Mouse (Mus musculus) forebrain, embryonic 11.5 days (tissue): ENCODE measurements around the gene Rsad2. TPM values are rescaled to one million over a fixed set of nuclear protein-coding genes. Genes with fewer than 3 reads are reported as not detected.
A peak's percentile ranks its signal among the peaks of the same experiment; 100 is the strongest.

Experiments used
- ATAC-seq: fragments of 200-750 bp; cut with Nextera tagmentation; replicated peaks from 2 replicates; pipeline ENCODE4 v1.8.0; 2017; ENCODE audit warnings: moderate TSS enrichment; ENCODE audit not compliant: low FRiP score
- DNase-seq: peaks from one replicate; pipeline ENCODE4 v3.0.0-alpha.2; 2017; ENCODE audit warnings: low spot score
- H3K27ac ChIP-seq: fragments of 300-500 bp; sonication (generic); 2 replicates; pipeline ENCODE4 v1.5.1; 2014; ENCODE audit warnings: low read depth, low read length
- H3K27me3 ChIP-seq: fragments of 300-500 bp; sonication (generic); 2 replicates; pipeline ENCODE4 v1.6.1; 2014; ENCODE audit warnings: mild to moderate bottlenecking, low read length, mixed read lengths; ENCODE audit not compliant: control insufficient read depth, insufficient read depth
- H3K36me3 ChIP-seq: fragments of 300-500 bp; sonication (generic); 2 replicates; pipeline ENCODE4 v1.6.1; 2014; ENCODE audit warnings: mild to moderate bottlenecking, low read length, moderate library complexity, mixed read lengths; ENCODE audit not compliant: control insufficient read depth, insufficient read depth
- H3K4me1 ChIP-seq: fragments of 300-500 bp; sonication (generic); replicated peaks from 2 replicates; pipeline ENCODE4 v1.6.1; 2014; ENCODE audit warnings: low read length, mixed read lengths; ENCODE audit not compliant: control insufficient read depth, insufficient read depth
- H3K4me2 ChIP-seq: fragments of 300-500 bp; sonication (generic); 2 replicates; pipeline ENCODE4 v1.6.1; 2014; ENCODE audit warnings: low read depth, mild to moderate bottlenecking, low read length, moderate library complexity, mixed read lengths; ENCODE audit not compliant: severe bottlenecking
- H3K4me3 ChIP-seq: fragments of 300-500 bp; sonication (generic); 2 replicates; pipeline ENCODE4 v1.5.1; 2014; ENCODE audit warnings: low read depth, low read length
- H3K9ac ChIP-seq: fragments of 300-500 bp; sonication (generic); 2 replicates; pipeline ENCODE4 v1.6.1; 2014; ENCODE audit warnings: low read length
- H3K9me3 ChIP-seq: fragments of 300-500 bp; sonication (generic); 2 replicates; pipeline ENCODE4 v1.6.1; 2016; ENCODE audit warnings: low read length, mixed read lengths; ENCODE audit not compliant: control insufficient read depth
- WGBS: fragments of 180-500 bp; shearing (Covaris S2); extraction: QIAGEN DNeasy Blood & Tissue Kit; methylation state at CpG from one replicate; pipeline ENCODE4 v1.1.7; 2014; 5-methylcytosine and 5-hydroxymethylcytosine counted together
- polyA plus RNA-seq: library from polyadenylated mRNA; unstranded; fragments of >200 nt; fragmentation: Nextera tagmentation; extraction: Ambion mirVana; gene quantifications from 2 replicates; pipeline ENCODE4 v1.2.1, GENCODE M21; 2014

The Rsad2 gene
- polyA plus RNA-seq, 1 experiment from 2014 or later, result 0.11 TPM

DNA sequence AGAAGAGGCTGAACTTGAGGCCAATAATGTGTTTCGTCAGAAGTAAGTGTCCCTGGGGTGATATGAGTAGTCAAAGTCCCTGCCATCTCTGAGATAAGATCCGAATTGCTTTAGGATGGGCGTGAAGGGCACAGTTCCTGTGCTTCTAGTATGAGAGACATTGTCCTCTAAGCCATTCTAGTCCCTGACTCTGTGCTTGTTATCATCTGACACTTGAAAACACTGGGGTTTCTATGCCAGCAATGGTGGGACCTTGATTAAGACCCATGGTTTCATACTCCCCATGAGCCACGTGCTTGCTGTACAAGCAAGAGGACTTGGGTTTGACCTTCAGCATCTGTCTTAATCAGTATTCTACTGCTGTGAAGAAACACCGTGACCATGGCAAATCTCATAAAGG is 20.9 kb upstream of the Rsad2 start:
- DNase-seq (no peak), ATAC-seq (no peak)
- Histone ChIP-seq H3K4me2 (no peak overlapping the region), H3K4me1 (no peaks in the 10 kb centered on the region), H3K4me3 (no peak overlapping the region), H3K9ac (no peak overlapping the region), H3K36me3 (no peaks in the 10 kb centered on the region), H3K9me3 (no peaks in the 10 kb centered on the region), H3K27me3 (no peaks in the 10 kb centered on the region), H3K27ac (no peak overlapping the region)
- 85% methylated on average over 5 of the region's 5 CpGs for WGBS

DNA sequence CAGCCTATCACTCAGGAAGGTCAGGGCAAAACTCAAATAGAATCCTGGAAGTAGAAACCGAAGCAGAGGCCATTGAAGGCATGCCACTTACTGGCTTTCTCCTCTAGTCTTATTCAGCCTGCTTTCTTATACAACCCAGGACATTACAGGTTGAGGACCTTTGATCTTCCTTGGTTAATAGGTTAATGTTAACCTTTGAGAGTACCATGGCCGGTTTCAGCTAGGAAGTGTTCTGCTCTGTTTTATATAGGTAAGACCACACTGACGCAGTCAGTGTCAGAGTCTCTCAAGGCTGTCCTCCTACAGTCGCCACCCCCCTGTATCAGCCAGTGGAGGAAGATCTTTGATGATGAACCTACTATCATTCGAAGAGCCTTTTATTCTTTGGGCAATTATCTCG is 17.5 kb upstream of the Rsad2 start:
- no peak overlapping the region for H3K4me3 ChIP-seq
- no peak overlapping the region for H3K4me2 ChIP-seq
- H3K27ac ChIP-seq, result no peak overlapping the region
- 86% methylated on average over 6 of the region's 6 CpGs for WGBS
- H3K27me3 ChIP-seq, result no peaks in the 10 kb centered on the region
- H3K36me3 ChIP-seq, result no peaks in the 10 kb centered on the region
- DNase-seq (no peak), ATAC-seq (no peak)
- H3K4me1 ChIP-seq, result no peaks in the 10 kb centered on the region; the same call in 1 of the 2 replicates
- no peak overlapping the region for H3K9ac ChIP-seq
- H3K9me3 ChIP-seq, result no peaks in the 10 kb centered on the region

DNA sequence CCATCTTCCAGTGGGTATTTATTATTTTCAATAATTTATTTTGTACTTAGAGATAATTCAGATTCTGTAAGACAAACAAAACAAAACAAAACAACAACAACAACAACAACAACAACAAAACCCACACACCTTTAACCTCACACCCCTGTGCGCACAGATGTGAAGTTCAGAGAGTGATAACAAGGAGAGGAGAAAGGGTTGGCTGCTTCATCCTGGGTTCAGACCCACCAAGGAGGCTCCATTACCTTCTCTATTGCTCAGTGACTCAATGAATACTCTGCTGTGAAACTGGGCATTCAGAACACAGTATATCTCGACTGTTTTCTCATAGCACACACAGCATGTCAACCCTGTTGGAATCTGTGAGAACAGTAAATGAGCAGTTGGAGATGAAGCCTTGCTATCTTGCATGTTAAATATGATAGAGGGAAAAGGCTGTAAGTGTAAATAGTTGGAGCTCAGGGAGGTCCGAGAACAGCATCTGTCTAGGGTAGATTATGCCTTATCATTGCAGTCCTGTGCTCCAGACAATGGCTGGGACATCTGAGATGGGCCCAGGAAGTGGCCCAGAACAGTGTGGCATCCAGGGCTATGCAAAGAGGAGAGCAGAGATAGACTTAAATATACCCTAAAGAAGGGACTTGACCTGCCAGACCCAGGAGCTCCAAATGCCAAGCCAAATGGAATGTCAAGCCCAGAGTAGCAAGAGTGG is 16.7 kb upstream of the Rsad2 start:
- Histone ChIP-seq H3K9me3 (no peaks in the 10 kb centered on the region), H3K9ac (no peak overlapping the region), H3K36me3 (no peaks in the 10 kb centered on the region), H3K4me2 (no peak overlapping the region), H3K4me3 (no peak overlapping the region), H3K27ac (no peak overlapping the region), H3K27me3 (no peaks in the 10 kb centered on the region), H3K4me1 (no peaks in the 10 kb centered on the region; the same call in 1 of the 2 replicates)
- DNase-seq (no peak), ATAC-seq (no peak)
- 78% methylated on average over 3 of the region's 3 CpGs for WGBS

DNA sequence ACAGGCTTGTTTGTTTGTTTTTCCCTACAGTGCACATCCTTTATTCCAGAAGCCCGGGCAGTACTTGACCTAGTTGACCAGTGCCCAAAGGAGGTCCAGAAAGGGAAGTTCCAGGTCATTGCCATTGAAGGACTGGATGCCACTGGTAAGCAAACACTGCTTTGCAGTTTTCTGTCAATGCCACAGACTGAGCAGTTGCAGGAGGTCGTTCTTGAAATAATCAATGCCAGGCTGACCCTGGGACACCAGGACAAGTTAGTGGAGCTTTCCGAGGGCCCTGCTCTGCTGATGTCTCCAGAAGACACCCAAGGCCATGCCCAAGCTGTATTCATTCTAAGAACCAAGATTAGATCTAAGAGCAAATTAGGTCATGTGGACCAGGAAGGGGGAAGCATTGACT is 15.1 kb upstream of the Rsad2 start:
- H3K4me1 ChIP-seq, result no peaks in the 10 kb centered on the region; the same call in 1 of the 2 replicates
- ATAC-seq, result no peak
- H3K27ac ChIP-seq, result no peak overlapping the region
- WGBS, result 83% methylated on average over 3 of the region's 3 CpGs
- H3K4me2 ChIP-seq, result no peak overlapping the region
- H3K4me3 ChIP-seq, result no peak overlapping the region
- no peak for DNase-seq
- no peaks in the 10 kb centered on the region for H3K9me3 ChIP-seq
- no peak overlapping the region for H3K9ac ChIP-seq
- H3K36me3 ChIP-seq, result no peaks in the 10 kb centered on the region
- H3K27me3 ChIP-seq, result no peaks in the 10 kb centered on the region

DNA sequence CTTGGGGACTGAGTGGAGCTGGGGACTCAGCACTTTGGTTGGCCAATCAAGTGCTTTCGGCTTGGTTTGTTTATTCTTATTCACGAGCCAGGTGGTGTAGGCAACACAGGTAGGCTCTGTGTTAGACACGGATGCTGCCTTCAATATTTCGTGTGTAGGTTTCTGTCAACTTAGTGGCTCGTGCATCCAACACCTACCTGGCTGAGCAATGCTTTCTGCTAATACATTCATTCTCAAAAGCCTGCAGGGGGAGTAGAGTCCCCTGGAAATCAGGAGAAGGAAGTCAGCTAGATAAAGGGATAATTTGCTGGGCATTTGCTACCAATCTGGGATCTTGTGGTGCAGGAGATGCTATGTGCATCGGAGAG is 13.8 kb upstream of the Rsad2 start:
- DNase-seq, result no peak

DNA sequence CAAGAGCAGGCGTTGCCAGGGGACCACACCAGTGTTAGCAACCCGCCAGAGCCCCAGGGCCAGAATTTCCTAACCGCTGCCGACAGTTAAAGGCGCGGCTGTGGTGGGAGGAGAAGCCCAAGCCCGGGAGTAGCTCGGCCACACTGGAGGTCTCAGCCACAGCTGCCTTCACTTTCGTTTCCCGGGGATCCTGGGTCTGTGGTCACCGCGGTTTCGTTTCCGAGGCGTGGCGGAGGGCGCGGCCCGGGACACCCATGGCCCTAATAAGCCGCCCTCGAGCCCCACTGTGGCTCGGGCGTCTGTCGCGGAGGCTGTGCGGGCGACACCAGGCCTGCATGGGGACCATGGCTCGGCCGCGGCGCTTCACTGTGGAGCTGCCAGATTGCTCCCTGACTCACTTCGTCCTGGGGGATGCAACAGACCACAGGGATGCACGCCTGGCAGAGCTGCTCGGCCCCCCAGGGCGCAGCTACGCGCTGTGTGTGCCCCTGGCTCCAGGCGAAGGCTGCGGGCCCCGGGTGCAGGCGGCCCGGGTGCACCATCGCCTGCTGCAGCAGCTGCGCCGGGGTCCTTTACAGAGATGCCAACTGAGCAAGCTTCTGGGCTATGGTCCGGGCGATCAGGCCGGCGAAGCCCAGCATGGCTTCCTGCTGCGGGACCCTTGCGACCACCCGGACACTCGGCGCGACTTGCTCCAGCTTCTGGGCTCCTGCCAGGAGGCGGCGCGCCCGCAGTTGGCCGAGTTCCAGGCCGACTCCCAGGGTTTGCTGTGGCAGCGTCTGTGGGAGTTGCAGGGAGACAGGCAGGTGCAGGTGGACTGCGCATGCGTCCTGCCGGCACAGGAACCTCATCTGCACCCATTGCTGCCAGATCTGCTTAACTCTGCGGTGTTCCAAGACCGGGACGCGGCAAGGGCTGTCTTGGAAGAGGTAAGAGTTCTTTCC is 13.1 kb upstream of the Rsad2 start, which contains the start of gene Cmpk2:
Cmpk2 (plus strand) TSS at position 107 of the 944 bp plus-strand sequence.
- Histone ChIP-seq H3K9ac (peak within 1 kb of the TSS; percentile 81), H3K4me3 (peak within 1 kb of the TSS; percentile 64), H3K4me1 (no peaks in the 10 kb centered on the region; the same call in 1 of the 2 replicates), H3K9me3 (no peaks in the 10 kb centered on the region), H3K27ac (peak within 1 kb of the TSS; percentile 19; the same call in 1 of the 2 replicates), H3K27me3 (no peaks in the 10 kb centered on the region), H3K4me2 (peak within 1 kb of the TSS; percentile 100), H3K36me3 (no peaks in the 10 kb centered on the region)
- peak; percentile 77 for ATAC-seq
- WGBS, result under 1% methylated on average over 69 of the region's 69 CpGs
- DNase-seq, result peak; percentile 88

More for the DNA sequence above, 13.8 kb upstream of the Rsad2 start:
- Histone ChIP-seq H3K4me1 (no peaks in the 10 kb centered on the region; the same call in 1 of the 2 replicates), H3K9ac (peak overlapping the region; percentile 81), H3K36me3 (no peaks in the 10 kb centered on the region), H3K27ac (no peak overlapping the region), H3K9me3 (no peaks in the 10 kb centered on the region), H3K4me2 (peak overlapping the region; percentile 100), H3K27me3 (no peaks in the 10 kb centered on the region), H3K4me3 (peak overlapping the region; percentile 64)
- no peak for ATAC-seq
- WGBS, result 26% methylated on average over 6 of the region's 6 CpGs

DNA sequence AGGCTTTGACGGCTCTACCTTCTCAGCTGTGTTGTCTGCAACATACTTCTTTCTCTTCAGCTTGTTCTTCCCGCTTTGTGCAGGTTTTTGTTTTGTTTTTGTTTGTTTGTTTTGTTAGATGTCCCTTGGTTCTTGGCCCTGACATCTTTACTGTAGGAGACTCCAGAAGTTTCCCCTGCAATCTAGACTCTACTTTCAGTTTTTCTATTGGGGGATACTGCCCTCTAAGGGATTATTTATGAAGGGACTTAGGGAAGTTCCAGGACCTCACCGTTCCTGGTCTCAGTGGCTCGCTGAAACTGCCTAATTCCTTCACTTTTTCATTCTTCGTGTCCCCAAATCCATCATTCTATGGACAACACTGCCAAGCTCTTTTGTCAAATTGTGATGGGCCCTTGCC is 9.3 kb upstream of the Rsad2 start:
- H3K9ac ChIP-seq, result no peak overlapping the region
- H3K27me3 ChIP-seq, result no peaks in the 10 kb centered on the region
- no peaks in the 10 kb centered on the region; the same call in 1 of the 2 replicates for H3K4me1 ChIP-seq
- H3K9me3 ChIP-seq, result no peaks in the 10 kb centered on the region
- WGBS, result 79% methylated on average over 5 of the region's 5 CpGs
- DNase-seq, result no peak
- no peaks in the 10 kb centered on the region for H3K36me3 ChIP-seq
- no peak overlapping the region for H3K4me2 ChIP-seq
- ATAC-seq, result no peak
- H3K27ac ChIP-seq, result no peak overlapping the region
- H3K4me3 ChIP-seq, result no peak overlapping the region

DNA sequence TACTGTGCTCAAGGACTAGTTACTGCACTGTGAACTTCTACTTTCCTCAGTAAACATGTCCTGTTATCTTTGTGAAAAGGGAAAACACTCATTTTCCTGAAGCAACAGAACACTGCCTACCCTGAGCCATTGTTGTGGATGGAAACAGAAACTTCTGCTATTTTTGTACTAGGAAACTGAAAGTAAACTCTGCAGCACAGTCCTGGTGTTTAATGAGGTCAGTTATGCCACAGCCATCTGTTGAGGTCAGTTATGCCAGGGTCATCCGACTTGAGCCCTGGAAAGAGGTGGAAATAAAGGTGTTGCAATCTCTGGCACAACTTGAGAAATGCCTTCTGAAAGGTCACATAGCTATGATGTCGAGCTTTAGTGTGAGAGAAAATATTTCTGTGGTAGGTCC is 3.8 kb upstream of the Rsad2 start:
- H3K9me3 ChIP-seq, result no peaks in the 10 kb centered on the region
- H3K27ac ChIP-seq, result no peak overlapping the region
- 75% methylated on average over 2 of the region's 2 CpGs for WGBS
- DNase-seq (no peak), ATAC-seq (no peak)
- H3K9ac ChIP-seq, result no peak overlapping the region
- no peaks in the 10 kb centered on the region for H3K27me3 ChIP-seq
- 0 out of 2 replicates have a peak, but pooled peaks cover 4% of the 10 kb centered on the region for H3K4me1 ChIP-seq
- no peak overlapping the region for H3K4me2 ChIP-seq
- no peak overlapping the region for H3K4me3 ChIP-seq
- no peaks in the 10 kb centered on the region for H3K36me3 ChIP-seq
